Mouse (Mus musculus): ENCODE measurements at regions not wholly inside any gene's neighbourhood (a gene's known extent, or its start where the extent isn't known, plus 50 kb on each side); places are given as distances from the start of the nearest gene placed in this dataset.

DNA sequence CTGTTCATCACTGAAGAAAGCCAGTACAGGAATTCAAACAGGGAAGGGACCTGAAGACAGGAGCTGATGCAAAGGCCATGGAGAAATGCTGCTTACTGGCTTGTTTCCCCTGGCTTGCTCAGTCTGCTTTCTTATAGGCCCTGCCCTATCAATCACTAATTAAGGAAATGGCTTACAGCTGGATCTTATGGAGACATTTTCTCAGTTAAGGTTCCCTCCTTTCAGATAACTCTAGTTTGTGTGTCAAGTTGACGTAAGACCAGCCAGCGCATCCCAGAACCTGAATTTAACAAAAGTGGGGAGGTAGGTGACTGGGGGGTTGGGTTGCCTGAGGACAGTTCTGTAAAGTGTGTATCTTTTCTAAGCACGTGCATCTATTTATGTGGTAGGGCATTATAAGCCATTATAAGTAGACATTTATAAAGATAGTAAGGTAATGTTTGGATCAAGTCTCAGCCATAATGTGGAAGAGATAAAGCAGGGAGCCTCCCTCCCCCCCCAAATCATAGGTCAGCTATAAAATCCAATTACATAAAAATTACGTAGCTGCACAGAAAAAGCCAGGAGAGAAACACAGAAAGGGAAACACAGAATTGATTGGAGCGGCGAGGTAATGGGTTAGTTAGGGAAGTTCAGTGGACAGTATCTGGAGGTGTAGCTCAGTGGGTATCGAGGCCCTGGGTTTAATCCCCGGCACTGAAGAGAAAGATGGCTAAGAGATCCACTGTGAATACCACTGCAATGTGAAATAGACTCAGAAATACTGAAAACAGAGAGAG, 108.6 kb upstream of the Cpm start:
- no peak for ATAC-seq (replicated peaks; ENCODE audit: low FRiP score, low TSS enrichment, poor library complexity, severe bottlenecking)

DNA sequence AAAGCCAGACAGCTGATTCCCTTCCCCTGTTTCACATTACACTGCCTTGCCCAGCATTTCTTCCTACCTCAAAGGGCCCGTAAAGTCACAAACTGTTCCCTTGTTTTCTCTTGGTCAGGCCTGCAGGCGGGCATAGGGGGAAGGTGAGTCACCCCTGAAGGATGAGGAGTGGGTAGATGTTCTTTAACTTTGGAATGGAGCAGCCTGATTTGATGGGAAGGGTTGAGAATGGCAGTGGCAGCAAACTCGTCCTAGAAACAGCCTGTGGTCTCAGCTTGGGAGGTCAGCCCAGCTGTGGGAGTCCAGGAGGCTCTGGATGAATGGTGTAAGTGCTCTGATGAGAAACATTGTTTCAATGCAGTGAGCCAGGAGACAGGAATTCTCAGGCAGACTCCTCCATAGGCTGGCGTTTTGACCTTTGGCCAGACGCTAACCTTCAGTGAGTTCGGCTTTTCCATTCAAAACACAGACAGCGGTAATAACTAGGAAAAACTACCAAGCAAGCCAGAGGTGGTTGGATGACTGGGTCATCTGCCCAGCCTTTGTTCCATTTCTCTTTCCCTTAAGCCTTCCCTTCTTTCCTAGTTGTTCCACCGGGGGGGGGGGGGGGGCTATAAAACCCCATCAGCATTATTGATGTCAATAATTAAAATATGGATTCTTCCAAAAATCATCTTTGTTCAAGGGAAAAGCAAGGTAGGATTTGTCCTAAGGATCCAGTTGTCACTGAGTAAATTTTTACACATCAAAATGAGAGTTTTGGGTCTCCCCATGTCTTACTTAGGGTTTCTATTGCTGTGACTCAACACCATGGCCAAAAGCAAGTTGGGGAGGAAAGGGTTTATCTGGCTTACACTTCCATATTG, 109.4 kb upstream of the Cpm start:
- ATAC-seq (replicated peaks; ENCODE audit: low FRiP score, low TSS enrichment, poor library complexity, severe bottlenecking), result no peak

DNA sequence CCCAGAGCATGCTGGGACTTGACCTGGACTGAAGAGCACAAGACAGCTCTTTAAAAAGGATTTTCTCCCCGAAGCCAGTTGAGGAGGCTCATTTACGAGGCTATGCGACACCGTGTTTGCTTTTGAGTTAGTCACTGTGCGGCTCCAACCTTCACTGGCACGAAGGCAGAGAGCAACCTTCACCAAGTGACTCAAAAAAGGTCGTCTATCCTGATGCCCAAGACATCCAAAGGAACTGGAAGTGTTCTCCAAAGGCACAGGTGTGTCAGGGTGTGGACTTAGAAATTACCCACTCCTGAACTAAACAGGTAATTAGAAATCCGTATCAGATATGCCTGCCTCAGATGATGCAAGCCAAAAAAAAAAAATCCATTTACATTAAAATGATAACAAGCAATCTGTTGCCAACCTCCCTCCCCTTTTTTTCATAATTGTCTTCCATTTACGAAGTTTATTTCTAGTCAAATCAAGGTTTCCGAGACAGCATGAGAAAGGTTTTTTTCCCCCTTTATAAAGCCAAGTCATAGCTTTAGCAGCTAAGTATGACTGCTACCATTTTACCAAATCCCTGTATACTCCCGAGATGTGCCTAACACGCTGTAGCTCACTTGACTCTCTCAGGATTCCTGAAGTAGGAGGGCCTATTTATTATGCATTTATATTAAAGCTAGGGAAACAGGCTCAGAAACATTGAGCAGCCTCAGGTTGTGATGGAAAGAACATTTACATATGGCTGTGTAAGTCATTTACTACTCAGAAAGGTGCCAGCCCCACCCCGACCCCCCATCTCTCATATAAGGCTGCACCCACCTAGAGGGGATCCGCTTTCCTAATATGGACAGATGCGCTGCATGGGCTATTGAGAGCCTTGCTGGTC, 110.3 kb upstream of the Cpm start:
- no peak for ATAC-seq (replicated peaks; ENCODE audit: low FRiP score, low TSS enrichment, poor library complexity, severe bottlenecking)

DNA sequence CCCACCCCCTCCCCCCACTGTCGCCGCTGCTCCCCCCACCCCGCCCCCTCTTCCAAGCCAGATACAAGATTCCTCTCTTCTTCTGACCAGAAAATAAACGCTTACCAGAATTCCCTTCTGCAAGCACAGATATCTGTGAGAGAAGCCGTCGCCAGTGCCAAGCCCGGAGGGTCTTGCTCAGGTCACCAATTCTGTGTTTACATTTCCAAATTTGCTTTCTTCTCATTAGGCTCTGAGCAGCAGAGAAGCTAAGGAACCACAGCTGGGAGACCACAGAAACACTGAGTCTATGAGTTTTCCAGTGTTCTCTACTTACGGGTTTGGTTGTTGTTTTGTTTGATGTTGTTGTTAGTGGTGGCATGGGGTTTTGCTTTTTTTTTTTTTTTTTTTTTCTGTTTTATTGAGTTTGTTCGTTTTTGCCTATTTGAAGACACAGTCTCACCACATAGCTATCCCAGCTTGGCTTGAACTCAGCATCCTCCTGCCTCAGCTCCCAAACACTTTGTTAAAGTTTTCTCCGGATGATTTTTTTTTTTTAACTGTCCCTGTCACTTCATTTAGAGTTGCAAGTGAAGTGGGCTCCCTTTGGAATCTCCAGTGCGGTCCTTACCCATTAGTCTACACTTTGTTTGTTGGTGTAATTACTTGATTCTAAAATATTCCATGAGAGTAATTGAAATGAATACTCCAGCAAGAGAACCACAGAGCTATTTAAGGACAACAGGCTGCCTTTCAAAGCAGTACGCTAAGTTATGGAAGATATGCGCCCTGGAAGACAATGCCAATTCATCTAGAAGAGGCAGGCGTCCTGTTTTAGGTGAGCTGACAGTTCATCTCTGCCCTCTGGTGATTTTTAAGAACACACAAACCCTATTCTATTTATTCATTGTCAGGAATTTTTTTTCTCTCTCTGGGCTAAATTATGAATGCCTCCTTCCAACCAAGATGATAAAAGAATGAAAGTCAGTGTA, 111.2 kb upstream of the Cpm start:
- no peak for ATAC-seq (replicated peaks; ENCODE audit: low FRiP score, low TSS enrichment, poor library complexity, severe bottlenecking)

DNA sequence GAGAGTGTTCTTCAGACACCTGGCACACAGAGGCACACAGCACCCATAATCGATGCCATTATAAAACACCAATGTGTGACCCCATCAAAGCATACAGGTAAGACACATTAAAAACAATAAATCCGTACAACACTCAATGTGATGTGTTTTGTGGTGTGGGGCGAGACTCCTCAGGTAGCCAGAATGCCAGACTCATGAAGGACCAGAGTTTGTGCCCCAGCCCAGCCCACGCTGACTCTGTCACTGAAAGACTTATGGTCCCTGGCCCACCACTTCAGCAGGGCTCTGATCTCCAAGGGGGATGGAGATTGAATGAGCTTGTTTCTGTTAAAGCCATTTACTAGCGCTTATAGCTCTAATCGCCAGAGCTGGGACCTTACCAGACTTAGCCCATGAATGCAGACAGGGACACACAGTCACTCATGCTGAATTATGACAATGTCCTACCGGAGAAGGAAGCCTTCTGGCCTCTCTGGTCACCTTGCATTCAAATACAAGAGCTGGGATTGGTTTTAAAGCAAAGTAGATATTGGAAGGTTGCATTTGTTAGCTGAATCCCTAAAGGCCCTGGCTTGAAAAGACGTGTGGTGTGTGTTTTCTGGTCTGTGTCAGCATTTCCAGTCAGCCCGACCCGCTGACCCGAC, 112.1 kb upstream of the Cpm start:
- ATAC-seq (replicated peaks; ENCODE audit: low FRiP score, low TSS enrichment, poor library complexity, severe bottlenecking), result no peak

DNA sequence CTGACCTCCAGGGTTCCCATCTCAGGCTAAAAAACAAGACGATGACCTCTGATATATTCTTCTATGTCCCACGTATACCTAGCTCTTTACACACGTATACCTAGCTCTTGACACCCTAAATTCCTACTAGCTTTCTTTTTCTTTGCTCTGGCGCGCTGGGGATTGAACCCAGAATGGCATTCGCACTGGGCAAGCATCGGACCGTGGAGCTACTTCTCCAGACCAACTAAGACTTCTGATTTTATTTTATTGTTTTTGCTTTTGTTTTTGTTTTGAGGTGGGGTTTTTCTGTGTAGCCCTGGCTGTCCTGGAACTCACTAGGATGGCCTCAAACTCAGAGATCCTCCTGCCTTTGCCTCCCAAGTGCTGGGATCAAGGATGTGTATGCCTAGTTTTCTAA, 112.8 kb upstream of the Cpm start:
- no peak for ATAC-seq (replicated peaks; ENCODE audit: low FRiP score, low TSS enrichment, poor library complexity, severe bottlenecking)

DNA sequence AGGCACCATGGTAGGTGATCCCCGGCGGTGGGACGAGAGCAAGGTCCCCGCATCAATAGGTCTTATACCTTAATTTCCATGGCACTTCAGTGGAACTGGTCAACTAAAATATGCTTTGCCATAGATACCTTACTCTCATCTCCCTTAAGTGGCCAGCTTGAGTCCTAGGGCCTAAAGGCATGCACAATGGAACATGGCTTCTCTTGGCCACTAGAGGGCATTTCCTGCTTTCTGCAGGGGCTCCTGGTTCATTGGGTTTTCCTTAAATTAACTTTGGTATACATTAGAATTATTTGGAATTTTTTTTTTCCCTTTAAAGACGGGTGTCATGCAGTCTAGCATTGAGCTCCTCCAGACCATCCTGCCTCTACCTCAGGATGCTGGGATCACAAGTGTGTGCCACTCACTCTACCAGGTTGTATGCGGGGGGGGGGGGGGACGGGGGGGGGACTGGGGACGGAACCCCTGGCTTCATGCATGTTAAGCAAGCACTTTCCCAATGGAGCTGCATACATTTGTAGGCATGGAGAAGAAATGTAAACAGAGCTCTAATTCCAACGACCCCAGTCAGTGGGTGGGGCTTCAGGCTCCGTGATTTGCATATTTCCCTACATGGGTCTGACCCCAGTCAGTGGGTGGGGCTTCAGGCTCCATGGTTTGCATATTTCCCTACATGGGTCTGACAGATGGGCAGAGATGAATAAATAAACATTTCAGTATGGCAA, 113.4 kb upstream of the Cpm start:
- peak; percentile 79 for ATAC-seq (replicated peaks; ENCODE audit: low FRiP score, low TSS enrichment, poor library complexity, severe bottlenecking)

DNA sequence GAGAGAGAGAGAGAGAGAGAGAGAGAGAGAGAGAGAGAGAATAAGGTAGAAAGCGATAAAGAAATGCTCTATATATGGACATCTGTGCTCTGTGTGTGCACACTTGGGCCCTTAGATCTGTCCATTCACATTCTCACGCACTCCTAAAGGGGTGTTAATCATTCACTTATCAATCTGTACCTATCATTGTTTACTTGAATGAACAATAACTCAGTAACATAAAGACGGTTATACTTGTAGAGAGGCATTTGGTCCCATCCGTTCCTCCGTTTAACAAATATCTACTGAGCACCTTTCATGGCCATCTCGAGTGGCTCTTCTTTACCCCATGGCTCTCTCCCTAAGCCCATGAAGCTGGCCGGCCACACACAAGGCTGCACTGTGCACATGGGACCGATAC, 114.3 kb upstream of the Cpm start:
- ATAC-seq (replicated peaks; ENCODE audit: low FRiP score, low TSS enrichment, poor library complexity, severe bottlenecking), result no peak

DNA sequence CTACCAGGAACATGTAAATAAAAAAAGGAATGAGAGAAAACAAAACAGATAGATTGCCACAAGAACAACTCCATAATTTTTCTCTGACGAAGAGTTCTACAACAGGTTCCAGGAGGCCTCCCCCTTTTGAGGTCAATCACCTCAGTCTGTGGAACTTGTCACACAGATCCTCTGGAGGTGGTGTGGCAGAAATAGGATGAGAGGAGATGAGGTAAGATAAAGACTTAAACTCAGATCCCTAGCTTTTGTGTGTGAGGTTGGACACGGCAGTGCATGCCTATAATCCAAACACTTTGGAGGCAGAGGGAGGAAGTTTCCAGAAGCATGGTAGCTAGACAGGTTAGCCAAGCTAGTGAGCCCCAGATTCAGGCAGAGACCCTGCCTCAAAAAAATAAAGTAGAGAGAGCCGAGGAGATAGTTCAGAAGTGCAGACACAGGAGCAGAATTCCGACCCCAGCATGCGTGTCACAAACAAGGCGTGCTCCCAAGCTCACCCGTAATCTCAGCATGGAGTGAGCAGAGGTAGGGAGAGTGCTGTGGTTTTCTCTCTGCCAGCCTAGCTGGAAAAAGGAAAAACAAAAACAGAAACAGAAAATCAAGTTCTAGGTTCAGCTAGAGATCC, 115.3 kb upstream of the Cpm start:
- ATAC-seq (replicated peaks; ENCODE audit: low FRiP score, low TSS enrichment, poor library complexity, severe bottlenecking), result no peak

DNA sequence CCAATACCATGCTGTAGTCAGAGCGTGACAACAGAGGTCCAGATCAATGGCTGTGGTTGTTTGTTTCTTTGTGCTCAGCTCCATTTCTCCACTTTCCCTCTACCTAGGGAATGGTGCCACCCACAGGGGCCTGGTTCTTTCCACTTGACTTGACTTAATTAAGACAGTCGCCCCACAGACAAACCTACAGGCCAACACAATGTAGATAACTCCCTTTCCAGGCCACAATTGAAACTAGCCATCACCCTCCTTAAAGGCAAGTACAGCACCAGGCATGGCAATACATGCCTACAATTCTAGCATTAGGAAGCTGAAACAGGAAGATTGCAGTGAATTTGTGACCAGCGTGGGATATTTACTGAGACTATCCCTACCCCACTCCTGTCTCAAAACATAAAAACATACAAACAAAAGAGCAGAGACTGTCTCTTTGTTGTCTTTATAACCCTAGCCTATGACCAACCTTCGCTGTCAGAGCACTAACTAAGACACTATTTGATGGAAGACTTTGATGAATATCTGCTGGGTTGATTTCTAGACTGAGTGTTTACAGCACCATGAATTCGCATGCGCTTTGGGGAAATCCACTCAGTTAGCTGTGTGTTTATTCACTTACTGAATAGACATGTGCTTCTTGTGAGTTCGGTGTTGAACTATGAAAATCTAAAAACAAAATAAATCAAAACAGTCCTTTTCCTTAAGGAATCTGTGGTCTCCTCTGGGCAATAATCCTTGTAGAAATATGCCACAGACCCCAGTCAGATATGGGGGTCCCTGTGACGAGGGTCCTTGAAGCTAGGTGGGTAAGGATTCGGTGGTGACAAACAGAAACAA, 116.7 kb upstream of the Cpm start:
- ATAC-seq (replicated peaks; ENCODE audit: low FRiP score, low TSS enrichment, poor library complexity, severe bottlenecking), result no peak

DNA sequence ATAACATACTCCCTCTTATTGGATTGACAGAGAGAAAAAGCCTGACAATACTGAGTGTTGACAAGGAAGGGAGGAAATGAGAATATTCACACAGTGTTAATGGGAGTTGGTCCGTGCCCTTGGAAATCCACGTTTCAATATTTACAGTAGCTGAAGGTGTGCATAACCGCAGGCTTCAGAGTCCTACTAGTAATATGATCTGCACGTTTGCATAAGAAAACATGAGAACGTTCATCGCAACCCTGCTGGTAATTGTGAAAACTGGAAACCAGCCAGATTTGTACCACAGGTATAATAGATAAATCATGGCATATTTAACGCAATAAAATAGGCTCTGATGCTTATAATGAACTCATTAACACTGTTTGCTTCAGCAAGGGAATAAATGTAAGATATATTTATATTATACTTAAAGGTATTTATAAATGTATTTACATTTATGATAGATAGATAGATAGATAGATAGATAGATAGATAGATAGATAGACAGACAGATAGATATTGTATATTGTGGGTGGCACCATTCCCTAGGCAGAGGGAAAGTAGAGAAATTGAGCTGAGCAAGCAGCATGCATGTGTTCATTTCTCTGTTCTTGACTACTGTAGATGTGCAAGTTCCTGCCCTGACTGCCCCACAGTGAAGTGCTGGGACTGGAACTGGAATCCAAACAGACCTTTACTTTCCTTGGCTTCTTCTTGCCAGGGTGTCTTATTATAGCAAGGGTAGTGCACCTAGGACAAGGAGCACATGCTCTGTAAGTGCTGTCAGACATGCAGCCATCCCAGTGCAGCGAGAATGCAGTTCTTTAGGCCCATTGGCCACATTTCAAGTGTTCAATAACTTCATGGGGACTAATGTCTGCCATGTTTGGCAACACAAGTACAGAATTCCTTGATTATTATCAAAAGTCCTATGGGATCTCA, 117.6 kb upstream of the Cpm start:
- no peak for ATAC-seq (replicated peaks; ENCODE audit: low FRiP score, low TSS enrichment, poor library complexity, severe bottlenecking)

DNA sequence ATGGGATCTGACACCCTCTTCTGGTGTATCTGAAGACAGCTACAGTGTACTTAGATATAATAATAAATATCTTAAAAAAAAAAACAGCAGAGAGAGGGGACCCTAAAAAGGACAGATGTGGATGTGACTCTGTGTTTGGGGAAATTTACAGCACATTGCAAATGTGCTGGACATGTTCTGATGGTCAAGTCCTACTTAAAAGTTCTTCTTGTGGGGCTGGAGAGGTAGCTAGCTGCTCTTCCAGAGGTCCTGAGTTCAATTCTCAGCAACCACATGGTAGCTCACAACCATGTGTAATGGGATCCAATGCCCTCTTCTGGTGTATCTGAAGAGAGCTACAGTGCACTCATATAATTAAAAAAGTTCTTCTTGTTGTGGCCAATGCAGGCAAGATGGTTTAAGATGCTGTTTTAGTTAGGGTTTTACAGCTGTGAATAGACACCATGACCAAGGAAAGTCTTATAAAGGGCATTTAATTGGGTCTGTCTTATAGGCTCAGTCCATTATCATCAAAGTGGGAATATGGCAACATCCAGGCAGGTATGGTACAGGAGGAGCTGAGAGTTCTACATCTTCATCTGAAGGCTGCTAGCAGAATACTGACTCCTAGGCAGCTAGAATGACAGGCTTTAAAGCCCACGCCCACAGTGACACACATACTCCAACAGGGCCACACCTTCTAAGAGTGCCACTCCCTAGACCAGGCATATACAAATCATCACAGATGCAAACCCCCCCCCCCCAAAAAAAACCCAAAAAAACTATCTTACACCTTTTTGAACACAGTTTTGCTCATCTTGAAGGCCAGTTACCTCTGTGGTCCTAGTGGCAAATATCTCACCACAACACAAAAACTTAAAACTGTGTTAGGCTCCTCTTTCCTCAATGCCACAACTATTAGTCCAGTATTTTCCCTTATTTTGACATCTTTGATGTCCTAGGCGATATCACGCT, 118.5 kb upstream of the Cpm start:
- ATAC-seq (replicated peaks; ENCODE audit: low FRiP score, low TSS enrichment, poor library complexity, severe bottlenecking), result no peak

DNA sequence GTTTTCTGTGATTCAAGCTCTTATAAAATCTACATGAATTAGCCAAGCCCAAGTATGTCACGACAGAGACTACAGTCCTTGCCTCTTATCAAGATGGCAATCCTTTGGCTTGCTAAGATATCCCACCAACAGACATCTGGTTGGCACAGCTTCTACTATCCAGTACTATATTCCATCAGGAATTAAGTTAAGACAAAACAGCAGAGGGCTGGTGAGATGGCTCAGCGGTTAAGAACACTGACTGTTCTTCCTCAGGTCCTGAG, 119.1 kb upstream of the Cpm start:
- no peak for ATAC-seq (replicated peaks; ENCODE audit: low FRiP score, low TSS enrichment, poor library complexity, severe bottlenecking)

DNA sequence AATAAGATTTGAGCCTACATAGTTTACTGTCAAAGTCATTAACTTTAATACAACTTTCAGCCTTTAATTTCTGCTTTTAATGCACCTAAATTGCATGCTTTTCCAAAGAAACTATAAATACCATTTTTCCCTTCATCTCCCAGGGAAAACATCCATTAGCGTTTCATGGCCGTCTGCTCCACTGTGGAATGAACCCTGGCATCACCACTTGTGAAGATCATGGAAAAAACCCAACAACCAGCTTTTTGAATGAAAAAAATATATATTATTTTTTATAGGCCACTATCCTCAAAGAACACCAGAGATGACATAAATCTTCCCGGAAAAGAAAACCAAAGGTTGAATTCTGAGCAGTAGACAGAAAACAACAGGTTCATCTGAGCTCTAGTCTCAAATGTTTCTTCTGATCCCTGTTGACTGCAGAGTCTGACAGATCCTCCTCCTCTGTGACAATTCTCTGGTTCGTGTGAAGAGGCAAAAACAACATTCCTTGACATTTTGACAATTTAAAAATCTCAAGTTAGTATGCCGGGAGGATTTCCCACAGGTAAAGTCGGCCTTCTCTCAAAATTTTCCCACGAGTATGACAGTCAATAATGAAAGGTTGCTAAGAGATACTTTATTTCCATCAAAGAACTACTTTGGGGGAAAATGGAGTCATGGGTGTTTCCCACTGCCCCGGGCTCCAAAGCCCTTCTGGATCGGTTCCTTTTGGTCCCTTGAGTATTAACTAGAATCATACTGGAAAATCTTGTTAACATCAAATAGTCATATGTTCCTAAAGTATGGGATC, 119.7 kb upstream of the Cpm start:
- ATAC-seq (replicated peaks; ENCODE audit: low FRiP score, low TSS enrichment, poor library complexity, severe bottlenecking), result no peak
